Mouse (Mus musculus): Measurements from ENCODE around the gene Herpud2. TPM values are rescaled to one million over a fixed set of nuclear protein-coding genes. Genes with fewer than 3 reads are reported as not detected.
A peak's percentile ranks its signal among the peaks of the same experiment; 100 is the strongest.

The Herpud2 gene
- 11.6 and 13.6 TPM in 2 replicates for polyA plus RNA-seq (2015; fragmentation: Nextera tagmentation; extraction: Ambion mirVana)

- under 1% methylated on average over 49 of the region's 51 CpGs for WGBS (ENCODE audit: insufficient replicate concordance)
- peaks cover 15% of the 10 kb centered on the region for H3K4me1 ChIP-seq (ENCODE audit: control insufficient read depth, low read depth, low read length)
- H3K9me3 ChIP-seq (replicated peaks; ENCODE audit: control insufficient read depth, low read length), result no peaks in the 10 kb centered on the region
- peak within 1 kb of the TSS; percentile 92 for H3K9ac ChIP-seq (ENCODE audit: low read depth, low read length)
- peak within 1 kb of the TSS; percentile 80 for H3K4me3 ChIP-seq (ENCODE audit: low read depth, low read length)
- no peaks in the 10 kb centered on the region for H3K27me3 ChIP-seq (ENCODE audit: control insufficient read depth, insufficient read depth, low read depth, low read length)
- peak within 1 kb of the TSS; percentile 100 for H3K27ac ChIP-seq (ENCODE audit: low read length)
- ATAC-seq (ENCODE audit: low read depth), result peak; percentile 94
- H3K4me2 ChIP-seq (ENCODE audit: low read depth, low read length), result peak within 1 kb of the TSS; percentile 84
- no peaks in the 10 kb centered on the region for H3K36me3 ChIP-seq (ENCODE audit: control insufficient read depth, insufficient read depth)
Measured at GRCm38 (mm10) chr9:25151611-25152241, at the start of gene Herpud2. Herpud2 (minus strand) TSS chr9:25151820.

GRCm38 (mm10) chr9:25200987-25201386 lies 49.4 kb upstream of the Herpud2 start:
- no peak overlapping the region for H3K9ac ChIP-seq (ENCODE audit: low read depth, low read length)
- H3K27ac ChIP-seq (ENCODE audit: low read length), result no peak overlapping the region
- no peaks in the 10 kb centered on the region for H3K27me3 ChIP-seq (ENCODE audit: control insufficient read depth, insufficient read depth, low read depth, low read length)
- H3K9me3 ChIP-seq (replicated peaks; ENCODE audit: control insufficient read depth, low read length), result no peaks in the 10 kb centered on the region
- no peak for ATAC-seq (ENCODE audit: low read depth)
- no peaks in the 10 kb centered on the region for H3K4me1 ChIP-seq (ENCODE audit: control insufficient read depth, low read depth, low read length)
- H3K4me3 ChIP-seq (ENCODE audit: low read depth, low read length), result no peak overlapping the region
- WGBS (ENCODE audit: insufficient replicate concordance), result 65% methylated on average over 3 of the region's 3 CpGs
- H3K4me2 ChIP-seq (ENCODE audit: low read depth, low read length), result no peak overlapping the region
- H3K36me3 ChIP-seq (ENCODE audit: control insufficient read depth, insufficient read depth), result no peaks in the 10 kb centered on the region

- no peaks in the 10 kb centered on the region for H3K27me3 ChIP-seq (ENCODE audit: control insufficient read depth, insufficient read depth, low read depth, low read length)
- 62% methylated on average over 3 of the region's 3 CpGs for WGBS (ENCODE audit: insufficient replicate concordance)
- H3K9me3 ChIP-seq (replicated peaks; ENCODE audit: control insufficient read depth, low read length), result no peaks in the 10 kb centered on the region
- no peak overlapping the region for H3K9ac ChIP-seq (ENCODE audit: low read depth, low read length)
- no peak for ATAC-seq (ENCODE audit: low read depth)
- H3K4me1 ChIP-seq (ENCODE audit: control insufficient read depth, low read depth, low read length), result no peaks in the 10 kb centered on the region
- H3K36me3 ChIP-seq (ENCODE audit: control insufficient read depth, insufficient read depth), result no peaks in the 10 kb centered on the region
- no peak overlapping the region for H3K4me2 ChIP-seq (ENCODE audit: low read depth, low read length)
- no peak overlapping the region for H3K4me3 ChIP-seq (ENCODE audit: low read depth, low read length)
- no peak overlapping the region for H3K27ac ChIP-seq (ENCODE audit: low read length)
Measured at GRCm38 (mm10) chr9:25200148-25200547, 48.5 kb upstream of the Herpud2 start.

GRCm38 (mm10) chr9:25196746-25197145 lies 45.1 kb upstream of the Herpud2 start:
- no peaks in the 10 kb centered on the region for H3K4me1 ChIP-seq (ENCODE audit: control insufficient read depth, low read depth, low read length)
- ATAC-seq (ENCODE audit: low read depth), result no peak
- 45% methylated on average over 5 of the region's 5 CpGs for WGBS (ENCODE audit: insufficient replicate concordance)

GRCm38 (mm10) chr9:25191612-25192011 lies 40.0 kb upstream of the Herpud2 start:
- Histone ChIP-seq H3K4me2 (ENCODE audit: low read depth, low read length) (no peak overlapping the region), H3K36me3 (ENCODE audit: control insufficient read depth, insufficient read depth) (no peaks in the 10 kb centered on the region), H3K27me3 (ENCODE audit: control insufficient read depth, insufficient read depth, low read depth, low read length) (no peaks in the 10 kb centered on the region), H3K4me1 (ENCODE audit: control insufficient read depth, low read depth, low read length) (no peaks in the 10 kb centered on the region), H3K9me3 (replicated peaks; ENCODE audit: control insufficient read depth, low read length) (no peaks in the 10 kb centered on the region), H3K4me3 (ENCODE audit: low read depth, low read length) (no peak overlapping the region), H3K9ac (ENCODE audit: low read depth, low read length) (no peak overlapping the region), H3K27ac (ENCODE audit: low read length) (no peak overlapping the region)
- ATAC-seq (ENCODE audit: low read depth), result no peak
- WGBS (ENCODE audit: insufficient replicate concordance), result 23% methylated on average over 2 of the region's 2 CpGs

More at GRCm38 (mm10) chr9:25196746-25197145, 45.1 kb upstream of the Herpud2 start:
- H3K27me3 ChIP-seq (ENCODE audit: control insufficient read depth, insufficient read depth, low read depth, low read length), result no peaks in the 10 kb centered on the region
- H3K9me3 ChIP-seq (replicated peaks; ENCODE audit: control insufficient read depth, low read length), result no peaks in the 10 kb centered on the region
- no peak overlapping the region for H3K4me3 ChIP-seq (ENCODE audit: low read depth, low read length)
- no peak overlapping the region for H3K9ac ChIP-seq (ENCODE audit: low read depth, low read length)
- no peak overlapping the region for H3K27ac ChIP-seq (ENCODE audit: low read length)
- H3K4me2 ChIP-seq (ENCODE audit: low read depth, low read length), result no peak overlapping the region
- no peaks in the 10 kb centered on the region for H3K36me3 ChIP-seq (ENCODE audit: control insufficient read depth, insufficient read depth)

GRCm38 (mm10) chr9:25186501-25186900 lies 34.9 kb upstream of the Herpud2 start:
- H3K4me2 ChIP-seq (ENCODE audit: low read depth, low read length), result no peak overlapping the region
- no peak overlapping the region for H3K9ac ChIP-seq (ENCODE audit: low read depth, low read length)
- no peak for ATAC-seq (ENCODE audit: low read depth)
- no peak overlapping the region for H3K27ac ChIP-seq (ENCODE audit: low read length)
- 58% methylated on average over 4 of the region's 4 CpGs for WGBS (ENCODE audit: insufficient replicate concordance)
- H3K36me3 ChIP-seq (ENCODE audit: control insufficient read depth, insufficient read depth), result no peaks in the 10 kb centered on the region
- no peaks in the 10 kb centered on the region for H3K4me1 ChIP-seq (ENCODE audit: control insufficient read depth, low read depth, low read length)
- no peak overlapping the region for H3K4me3 ChIP-seq (ENCODE audit: low read depth, low read length)
- H3K27me3 ChIP-seq (ENCODE audit: control insufficient read depth, insufficient read depth, low read depth, low read length), result no peaks in the 10 kb centered on the region
- H3K9me3 ChIP-seq (replicated peaks; ENCODE audit: control insufficient read depth, low read length), result no peaks in the 10 kb centered on the region

- Histone ChIP-seq H3K9ac (ENCODE audit: low read depth, low read length) (no peak overlapping the region), H3K27ac (ENCODE audit: low read length) (no peak overlapping the region), H3K4me3 (ENCODE audit: low read depth, low read length) (no peak overlapping the region), H3K36me3 (ENCODE audit: control insufficient read depth, insufficient read depth) (no peaks in the 10 kb centered on the region), H3K9me3 (replicated peaks; ENCODE audit: control insufficient read depth, low read length) (no peaks in the 10 kb centered on the region), H3K4me2 (ENCODE audit: low read depth, low read length) (no peak overlapping the region), H3K27me3 (ENCODE audit: control insufficient read depth, insufficient read depth, low read depth, low read length) (no peaks in the 10 kb centered on the region), H3K4me1 (ENCODE audit: control insufficient read depth, low read depth, low read length) (no peaks in the 10 kb centered on the region)
- no peak for ATAC-seq (ENCODE audit: low read depth)
- 49% methylated on average over 7 of the region's 7 CpGs for WGBS (ENCODE audit: insufficient replicate concordance)
Measured at GRCm38 (mm10) chr9:25185854-25186253, 34.2 kb upstream of the Herpud2 start.

- Histone ChIP-seq H3K9me3 (replicated peaks; ENCODE audit: control insufficient read depth, low read length) (no peaks in the 10 kb centered on the region), H3K9ac (ENCODE audit: low read depth, low read length) (no peak overlapping the region), H3K27me3 (ENCODE audit: control insufficient read depth, insufficient read depth, low read depth, low read length) (no peaks in the 10 kb centered on the region), H3K4me1 (ENCODE audit: control insufficient read depth, low read depth, low read length) (no peaks in the 10 kb centered on the region), H3K27ac (ENCODE audit: low read length) (no peak overlapping the region), H3K36me3 (ENCODE audit: control insufficient read depth, insufficient read depth) (no peaks in the 10 kb centered on the region), H3K4me2 (ENCODE audit: low read depth, low read length) (no peak overlapping the region), H3K4me3 (ENCODE audit: low read depth, low read length) (no peak overlapping the region)
- 75% methylated on average over 2 of the region's 2 CpGs for WGBS (ENCODE audit: insufficient replicate concordance)
- ATAC-seq (ENCODE audit: low read depth), result no peak
Measured at GRCm38 (mm10) chr9:25184606-25185005, 33.0 kb upstream of the Herpud2 start.

- Histone ChIP-seq H3K9me3 (replicated peaks; ENCODE audit: control insufficient read depth, low read length) (no peaks in the 10 kb centered on the region), H3K4me2 (ENCODE audit: low read depth, low read length) (no peak overlapping the region), H3K27ac (ENCODE audit: low read length) (no peak overlapping the region), H3K4me3 (ENCODE audit: low read depth, low read length) (no peak overlapping the region), H3K27me3 (ENCODE audit: control insufficient read depth, insufficient read depth, low read depth, low read length) (no peaks in the 10 kb centered on the region), H3K4me1 (ENCODE audit: control insufficient read depth, low read depth, low read length) (peaks cover 8% of the 10 kb centered on the region), H3K36me3 (ENCODE audit: control insufficient read depth, insufficient read depth) (no peaks in the 10 kb centered on the region), H3K9ac (ENCODE audit: low read depth, low read length) (no peak overlapping the region)
- no peak for ATAC-seq (ENCODE audit: low read depth)
- 63% methylated on average over 3 of the region's 3 CpGs for WGBS (ENCODE audit: insufficient replicate concordance)
Measured at GRCm38 (mm10) chr9:25178066-25178465, 26.4 kb upstream of the Herpud2 start.

Measured in liver, embryonic 16.5 days (tissue).